ENCODE assay signal across 19 mouse cellular contexts in genomic region chr19:45734191-45734590, GRCm38 (mm10). TPM values are rescaled to one million over a fixed set of nuclear protein-coding genes. Genes with fewer than 3 reads are reported as not detected.
"Had no signal": no experiment of that assay in that cellular context is flagged by ENCODE, and none has a peak within 500 bp of the region (broad histone marks: within the 10 kb centered on the region; RNA-seq: fewer than 3 reads in every experiment).

No protein-coding gene starts in this region.

- H3K36me3 ChIP-seq: lung, embryonic 15.5 days; midbrain, embryonic 13.5 days; midbrain, embryonic 15.5 days; neural tube, embryonic 13.5 days; stomach, embryonic 15.5 days had no signal

- H3K9ac ChIP-seq: liver, postnatal 0 days; lung, embryonic 15.5 days; midbrain, embryonic 13.5 days; midbrain, embryonic 15.5 days; neural tube, embryonic 13.5 days; stomach, embryonic 15.5 days had no signal

- ATAC-seq: liver, postnatal 0 days; lung, postnatal 0 days; midbrain, embryonic 13.5 days; midbrain, embryonic 15.5 days had no signal

- H3K9me3 ChIP-seq: lung, embryonic 15.5 days; megakaryocyte, embryonic 14.5 days; midbrain, embryonic 13.5 days; midbrain, embryonic 15.5 days; neural tube, embryonic 13.5 days; stomach, embryonic 15.5 days had no signal

- H3K4me3 ChIP-seq: lung, embryonic 15.5 days; megakaryocyte, embryonic 14.5 days; midbrain, embryonic 13.5 days; midbrain, embryonic 15.5 days; neural tube, embryonic 13.5 days; stomach, embryonic 15.5 days had no signal

- H3K27ac ChIP-seq: lung, embryonic 15.5 days; macrophage; midbrain, embryonic 13.5 days; midbrain, embryonic 15.5 days; neural tube, embryonic 13.5 days; stomach, embryonic 15.5 days; stomach, postnatal 0 days had no signal

- DNase-seq: liver, postnatal 0 days; lung, adult 2 months; lung, postnatal 14 days; lung, postnatal 36 days; right cerebral cortex, postnatal 14 days had no signal

- H3K4me2 ChIP-seq: lung, embryonic 15.5 days; midbrain, embryonic 13.5 days; midbrain, embryonic 15.5 days; neural tube, embryonic 13.5 days; stomach, embryonic 15.5 days had no signal

RNA-seq across cellular contexts. Expression of gene Fgf8, which starts 8.5 kb away (rescaled TPM):
- total RNA-seq: megakaryocyte progenitor cell, adult 5-6 weeks; monocyte, adult 5-6 weeks; neutrophil, adult 5-6 weeks had no signal
- polyA plus RNA-seq: liver, postnatal 0 days; lung, adult 2 months; lung, embryonic 15.5 days; lung, postnatal 0 days; macrophage; midbrain, postnatal 0 days; neural tube, embryonic 13.5 days; stomach, embryonic 15.5 days; stomach, postnatal 0 days; urinary bladder, adult 2 months had no signal
